Mouse (Mus musculus) left cerebral cortex, adult 11 months (tissue): ENCODE data around the gene Olfr448.

Experiments used
- DNase-seq: peaks from one replicate; pipeline ENCODE4 v3.0.0; 2022; ENCODE audit warnings: low spot score

Gene Olfr448

DNA sequence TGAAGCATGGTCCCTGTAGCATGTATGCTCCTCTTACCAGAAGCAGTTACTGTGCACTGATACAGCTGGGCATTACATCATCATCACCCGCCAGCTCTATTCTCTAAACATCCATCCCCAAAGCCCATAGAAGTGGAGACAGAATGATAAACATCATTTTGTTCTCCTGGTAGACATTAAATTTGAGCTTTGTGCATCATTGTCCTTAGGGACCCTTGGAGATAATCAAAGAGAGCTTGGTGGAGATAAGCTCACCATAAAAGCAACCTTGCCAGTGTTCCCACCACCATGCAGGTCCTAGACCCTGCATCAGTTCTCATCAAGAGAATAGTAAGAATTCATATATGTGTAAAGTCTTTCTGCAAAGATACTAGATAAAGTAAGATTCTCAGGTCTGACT is at the start of gene Olfr448:
Gene Olfr448 (plus strand): TSS at position 301 of the 400 bp plus-strand sequence.
- no peak for DNase-seq

DNA sequence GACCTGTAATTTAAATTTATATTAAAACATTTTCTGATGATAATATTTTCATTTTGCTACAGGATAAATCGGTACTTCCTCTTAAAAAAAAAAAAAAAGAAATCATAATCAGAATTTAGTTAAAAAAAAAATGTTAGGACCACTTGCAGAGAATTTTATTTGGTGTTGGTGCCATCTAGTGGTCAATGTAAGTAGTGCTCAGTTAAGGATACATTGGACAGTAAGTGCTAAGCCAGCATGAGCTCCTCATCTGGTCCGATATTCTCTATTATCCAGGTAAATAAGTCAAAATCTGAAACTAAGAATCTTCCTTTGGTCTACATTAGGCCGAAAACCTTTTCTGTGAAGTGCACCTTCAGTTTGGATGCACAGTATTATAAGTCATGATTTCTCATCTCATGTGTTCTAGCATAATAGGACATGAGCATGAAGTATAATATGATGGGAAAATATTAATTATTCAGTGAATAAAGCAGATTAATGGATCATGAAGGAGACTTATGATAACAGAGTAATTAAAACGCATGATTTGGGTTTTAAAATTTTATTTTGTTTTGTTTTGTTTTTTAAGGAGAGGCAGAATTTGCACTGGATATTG is 29.9 kb upstream of the Olfr448 start:
- DNase-seq, result peak; percentile 42

DNA sequence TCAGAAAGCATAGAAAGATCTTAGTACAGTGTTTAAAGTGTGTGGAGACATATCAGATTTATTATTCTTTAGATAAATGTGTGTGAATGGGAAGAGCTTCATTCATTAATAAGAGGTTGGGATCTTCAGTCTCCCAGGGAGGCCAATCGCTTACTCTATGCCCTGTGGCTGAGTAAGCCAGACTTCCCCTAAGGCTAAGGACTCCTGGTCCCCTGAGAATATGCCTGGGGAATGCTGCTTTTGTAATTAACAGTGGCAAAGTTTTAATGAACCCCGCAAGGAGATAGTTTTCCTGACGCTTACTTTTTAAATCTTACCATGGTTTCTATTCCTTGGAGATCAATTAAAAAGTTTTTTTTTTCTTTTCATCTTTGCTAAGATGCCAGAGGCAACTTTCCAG is 20.5 kb upstream of the Olfr448 start:
- DNase-seq, result no peak

DNA sequence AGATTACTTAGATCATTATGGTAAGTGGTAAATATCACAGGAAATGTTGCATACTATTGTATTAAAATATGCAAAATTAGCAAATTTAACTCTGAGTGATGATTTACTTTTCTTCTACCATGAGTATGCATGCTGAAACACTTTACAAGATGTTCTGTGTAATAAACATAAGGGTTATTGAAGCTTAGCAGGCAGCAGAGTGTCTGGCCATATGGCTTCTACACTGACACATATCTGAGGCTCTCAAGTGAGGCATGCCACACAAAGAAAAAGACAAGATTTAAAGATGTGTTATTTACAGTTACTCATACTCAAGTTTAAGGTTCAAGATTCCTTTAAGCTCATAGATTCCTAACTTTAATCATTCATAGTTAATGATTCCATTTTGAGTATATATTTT is 13.9 kb upstream of the Olfr448 start:
- no peak for DNase-seq

DNA sequence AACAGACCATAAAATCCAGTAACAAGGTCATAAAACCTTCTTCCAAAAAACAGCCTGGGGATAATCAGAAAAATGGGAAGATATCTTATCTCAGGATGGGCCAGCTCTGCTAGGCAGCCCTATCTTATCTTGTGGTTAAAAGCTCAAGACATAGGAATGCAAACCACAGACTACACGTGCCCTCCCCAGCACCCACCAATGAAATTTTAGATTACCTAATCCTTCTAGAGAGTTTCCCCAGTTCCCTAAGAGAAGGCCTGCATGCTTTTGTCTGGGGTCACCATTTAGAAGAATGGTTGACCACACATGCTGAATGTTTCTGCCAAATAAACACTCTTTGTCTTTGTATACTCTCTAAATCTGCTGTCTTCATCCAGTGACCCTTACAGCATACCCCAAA is 10.1 kb downstream of the Olfr448 start:
- DNase-seq, result no peak

DNA sequence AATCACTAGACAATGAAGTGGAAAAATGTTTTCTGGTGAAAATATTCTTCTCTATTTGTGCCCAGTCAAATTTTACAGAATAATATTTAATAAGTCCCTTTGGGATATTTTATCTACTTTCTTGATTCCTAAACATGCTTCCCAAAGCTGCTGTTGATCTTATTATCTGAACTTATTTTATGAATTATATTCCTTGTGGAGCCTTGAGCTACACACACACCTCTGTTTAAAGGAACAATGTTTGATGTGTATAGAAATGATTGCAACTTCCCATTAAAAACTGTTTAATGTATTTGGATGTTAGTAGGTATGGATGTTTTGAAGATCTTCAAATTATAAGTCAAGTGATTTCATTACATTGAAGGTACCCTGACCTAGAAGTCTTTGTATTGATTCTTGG is 18.3 kb downstream of the Olfr448 start, which contains the start of gene Olfr447:
Gene Olfr447 (plus strand): TSS at position 301 of the 400 bp plus-strand sequence.
- no peak for DNase-seq

DNA sequence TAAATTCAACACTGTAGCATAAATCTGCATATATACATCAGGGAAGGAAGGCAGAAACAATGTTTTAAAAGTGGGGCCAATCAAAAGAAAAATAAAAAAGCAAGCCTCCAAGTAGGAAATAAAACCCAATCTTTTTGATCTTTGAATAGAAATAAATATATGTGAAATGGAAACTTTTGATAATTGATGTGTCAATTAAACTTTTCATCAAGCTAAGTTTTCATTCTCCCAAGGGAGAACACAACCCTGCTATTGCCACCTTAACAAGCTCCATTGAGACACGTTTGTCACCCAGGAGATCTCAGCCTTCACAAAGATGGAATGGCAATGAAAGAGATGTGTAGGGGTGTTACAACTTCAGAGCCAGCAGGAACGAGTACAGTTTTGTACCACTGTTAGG is 30.8 kb downstream of the Olfr448 start, which contains the start of gene Olfr446:
Gene Olfr446 (plus strand): TSS at position 301 of the 400 bp plus-strand sequence.
- no peak for DNase-seq
